Mouse (Mus musculus) brain, embryonic 14.5 days (tissue): ENCODE data around the gene Strn3.

Experiments used
- CTCF ChIP-seq: fragments of 200-500 bp; IDR thresholded peaks from 2 replicates; pipeline ENCODE4 v1.5.1; 2012; ENCODE audit warnings: inconsistent platforms, mild to moderate bottlenecking, moderate library complexity, borderline replicate concordance; ENCODE audit not compliant: insufficient read depth, insufficient read length; ENCODE audit errors: extremely low read depth
- POLR2A ChIP-seq: fragments of 200-500 bp; IDR thresholded peaks from 2 replicates; pipeline ENCODE4 v1.6.1; 2012; ENCODE audit warnings: mild to moderate bottlenecking, inconsistent platforms, borderline replicate concordance; ENCODE audit not compliant: poor library complexity, insufficient read depth, insufficient read length, severe bottlenecking; ENCODE audit errors: extremely low read depth

- TF ChIP-seq POLR2A, result no peak
- no peak for TF ChIP-seq CTCF
Measured at GRCm38 (mm10) chr12:51636260-51636659, 55.4 kb downstream of the Strn3 start.
